Mouse (Mus musculus) splenic B cell, adult 2 months (primary cell): ENCODE measurements around the gene Hist1h2bf.
"Not testable (repeated sequence)": the region's sequence is repeated elsewhere in the genome, so short reads cannot be mapped to it uniquely, and the experiment has no call there.

Experiments used
- DNase-seq: peaks from one replicate; pipeline ENCODE4 v3.0.0-alpha.2; 2011; ENCODE audit warnings: low read depth, low spot score
- H3K27me3 ChIP-seq: 2 replicates; pipeline ENCODE4 v1.6.1; 2012; ENCODE audit warnings: mild to moderate bottlenecking, low read length, moderate library complexity, mixed read lengths; ENCODE audit not compliant: control insufficient read depth, poor library complexity, insufficient read depth, severe bottlenecking
- H3K36me3 ChIP-seq: 2 replicates; pipeline ENCODE4 v1.6.1; 2012; ENCODE audit warnings: mild to moderate bottlenecking, low read length, moderate library complexity, mixed read lengths; ENCODE audit not compliant: control insufficient read depth, poor library complexity, insufficient read depth, severe bottlenecking

Hist1h2bf gene

GRCm38 (mm10) chr13:23533560-23534367 is 40.2 kb downstream of the Hist1h2bf start, which contains the start of gene Hist1h2af:
TSS of gene Hist1h2af (plus strand) at chr13:23533906.
- DNase-seq, result peak; percentile 83
- H3K36me3 ChIP-seq, H3K27me3 ChIP-seq: not testable (repeated sequence)

- H3K36me3 ChIP-seq, result no peaks in the 10 kb centered on the region
- DNase-seq, result no peak
- H3K27me3 ChIP-seq, result no peaks in the 10 kb centered on the region
Measured at GRCm38 (mm10) chr13:23532262-23533075, 41.5 kb downstream of the Hist1h2bf start.

- Histone ChIP-seq H3K36me3 (no peaks in the 10 kb centered on the region), H3K27me3 (no peaks in the 10 kb centered on the region)
- DNase-seq, result peak; percentile 97
Measured at GRCm38 (mm10) chr13:23530901-23531875, 42.8 kb downstream of the Hist1h2bf start, which contains the start of gene Hist1h4h. TSS of gene Hist1h4h (plus strand) at chr13:23531050.

GRCm38 (mm10) chr13:23530181-23530900 is 43.7 kb downstream of the Hist1h2bf start:
- no peaks in the 10 kb centered on the region for H3K27me3 ChIP-seq
- H3K36me3 ChIP-seq, result no peaks in the 10 kb centered on the region
- peak; percentile 84 for DNase-seq

- no peak for DNase-seq
- H3K27me3 ChIP-seq, result no peaks in the 10 kb centered on the region
- no peaks in the 10 kb centered on the region for H3K36me3 ChIP-seq
Measured at GRCm38 (mm10) chr13:23529480-23530165, 44.4 kb downstream of the Hist1h2bf start.

GRCm38 (mm10) chr13:23529005-23529404 is 45.0 kb downstream of the Hist1h2bf start:
- H3K27me3 ChIP-seq, result no peaks in the 10 kb centered on the region
- no peak for DNase-seq

GRCm38 (mm10) chr13:23526312-23526711 is 47.7 kb downstream of the Hist1h2bf start:
- Histone ChIP-seq H3K27me3 (no peaks in the 10 kb centered on the region), H3K36me3 (no peaks in the 10 kb centered on the region)
- DNase-seq, result peak; percentile 95

More at GRCm38 (mm10) chr13:23529005-23529404, 45.0 kb downstream of the Hist1h2bf start:
- H3K36me3 ChIP-seq, result no peaks in the 10 kb centered on the region

- Histone ChIP-seq H3K36me3 (no peaks in the 10 kb centered on the region), H3K27me3 (no peaks in the 10 kb centered on the region)
- no peak for DNase-seq
Measured at GRCm38 (mm10) chr13:23525901-23526300, 48.1 kb downstream of the Hist1h2bf start.

- Histone ChIP-seq H3K36me3 (no peaks in the 10 kb centered on the region), H3K27me3 (no peaks in the 10 kb centered on the region)
- DNase-seq, result peak; percentile 88
Measured at GRCm38 (mm10) chr13:23524654-23525053, 49.3 kb downstream of the Hist1h2bf start.

- Histone ChIP-seq H3K27me3 (no peaks in the 10 kb centered on the region), H3K36me3 (no peaks in the 10 kb centered on the region)
- no peak for DNase-seq
Measured at GRCm38 (mm10) chr13:23523976-23524375, 50.0 kb downstream of the Hist1h2bf start.
